Mouse (Mus musculus) inflammation-experienced regulatory T-cells, adult 6 months (primary cell): ENCODE data around the gene Plekha1. TPM values are rescaled to one million over a fixed set of nuclear protein-coding genes. Genes with fewer than 3 reads are reported as not detected.

Experiments
- ATAC-seq: one replicate; pipeline ENCODE4 v1.8.0; 2017
- polyA plus RNA-seq, 3 experiments: library from polyadenylated mRNA; unstranded; fragments of 100-300 nt; shearing (Covaris generic); gene quantifications; one replicate each; pipeline ENCODE4 v1.2.1; 2017

Gene Plekha1
- polyA plus RNA-seq, 3 experiments from 2014 or later, result 13.8 to 36.3 (median 27.6) TPM

- ATAC-seq, result no peak
Measured at GRCm38 (mm10) chr7:130922981-130923731, 57.6 kb downstream of the Plekha1 start.

DNA sequence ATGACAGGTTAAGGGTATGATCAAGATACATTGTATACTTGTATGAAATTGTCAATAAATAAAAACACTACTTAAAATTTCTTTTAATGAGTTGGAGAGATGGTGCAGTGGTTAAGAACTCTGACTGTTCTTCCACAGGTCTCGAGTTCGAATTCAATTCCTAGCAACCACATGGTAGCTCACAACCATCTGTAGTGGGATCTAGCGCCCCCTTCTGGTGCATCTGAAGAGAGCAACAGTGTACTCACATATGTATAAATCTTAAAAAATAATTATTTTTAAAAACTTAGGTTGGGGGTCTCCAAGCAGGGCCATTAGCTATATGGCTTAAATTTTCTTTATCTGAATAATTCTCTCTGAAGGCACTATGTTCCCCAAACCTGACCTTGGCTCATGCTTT is 64.8 kb downstream of the Plekha1 start:
- ATAC-seq, result no peak

DNA sequence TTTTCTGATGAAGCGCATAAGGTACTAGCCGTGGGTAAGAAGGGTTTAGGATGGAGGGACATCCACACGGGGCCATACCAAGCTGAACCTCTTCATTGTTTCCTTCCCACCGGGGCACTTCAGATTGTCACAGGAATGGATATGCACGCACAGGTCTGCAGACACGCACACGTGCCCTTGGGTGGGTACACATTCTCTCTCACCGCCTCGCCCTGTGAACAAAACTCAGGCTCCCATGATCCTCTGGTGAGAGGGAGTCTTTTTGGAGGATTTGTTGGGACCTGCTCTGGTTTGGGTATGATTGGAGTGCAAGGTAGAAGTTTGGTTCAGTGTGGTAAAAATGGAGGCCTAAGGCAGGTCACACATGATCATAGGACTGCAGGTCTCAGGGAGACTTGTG is 67.4 kb downstream of the Plekha1 start:
- no peak for ATAC-seq

GRCm38 (mm10) chr7:130934654-130935053 is 69.1 kb downstream of the Plekha1 start:
- no peak for ATAC-seq

GRCm38 (mm10) chr7:130935421-130935792 is 69.9 kb downstream of the Plekha1 start:
- no peak for ATAC-seq

GRCm38 (mm10) chr7:130935793-130936471 is 70.4 kb downstream of the Plekha1 start, which contains the start of gene Htra1:
TSS of gene Htra1 (plus strand) at chr7:130936111.
- no peak for ATAC-seq

DNA sequence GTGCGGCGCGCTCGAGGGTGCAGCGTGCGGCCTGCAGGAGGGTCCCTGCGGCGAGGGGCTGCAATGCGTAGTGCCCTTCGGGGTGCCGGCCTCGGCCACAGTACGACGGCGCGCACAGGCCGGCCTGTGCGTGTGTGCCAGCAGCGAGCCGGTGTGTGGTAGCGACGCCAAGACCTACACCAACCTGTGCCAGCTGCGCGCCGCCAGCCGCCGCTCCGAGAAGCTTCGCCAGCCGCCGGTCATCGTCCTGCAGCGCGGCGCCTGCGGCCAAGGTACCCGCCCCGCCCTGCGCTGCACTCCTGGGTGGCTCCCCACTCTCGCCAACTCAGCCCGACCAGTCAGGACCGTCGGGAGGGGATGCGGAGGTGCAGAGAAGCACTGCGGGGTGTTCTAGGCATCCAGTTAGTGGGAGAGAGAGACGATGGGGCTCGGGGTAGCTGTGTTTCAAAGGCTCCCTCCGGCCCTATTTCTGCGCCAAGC is 71.0 kb downstream of the Plekha1 start:
- no peak for ATAC-seq

DNA sequence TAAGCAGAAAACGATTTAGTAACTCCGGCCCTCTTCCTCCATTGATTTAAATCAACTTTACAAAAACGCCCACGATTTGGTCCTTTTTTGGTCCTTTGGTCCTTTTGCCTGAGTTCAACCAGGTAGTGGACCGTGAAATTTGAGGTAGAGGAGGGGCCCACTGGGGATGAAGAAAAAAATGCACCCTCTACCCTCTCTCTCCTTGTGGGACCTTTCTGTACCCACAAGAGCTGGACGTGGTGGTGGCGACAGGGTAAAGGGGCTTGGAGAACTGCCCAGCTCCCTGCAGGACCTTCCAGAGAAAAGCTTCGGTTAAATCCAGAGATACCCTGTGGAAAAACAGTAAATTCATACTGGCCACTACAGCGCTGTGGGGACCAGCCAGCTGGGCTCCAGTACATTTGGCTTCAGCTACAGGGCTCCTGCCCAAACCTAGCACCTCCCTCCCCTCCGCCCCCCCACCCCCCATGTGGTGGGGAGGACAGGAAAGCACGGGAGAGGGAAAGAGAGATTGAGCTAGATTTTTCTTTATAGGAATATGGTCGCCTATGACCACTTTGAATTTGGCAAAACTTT is 71.8 kb downstream of the Plekha1 start:
- ATAC-seq, result no peak

DNA sequence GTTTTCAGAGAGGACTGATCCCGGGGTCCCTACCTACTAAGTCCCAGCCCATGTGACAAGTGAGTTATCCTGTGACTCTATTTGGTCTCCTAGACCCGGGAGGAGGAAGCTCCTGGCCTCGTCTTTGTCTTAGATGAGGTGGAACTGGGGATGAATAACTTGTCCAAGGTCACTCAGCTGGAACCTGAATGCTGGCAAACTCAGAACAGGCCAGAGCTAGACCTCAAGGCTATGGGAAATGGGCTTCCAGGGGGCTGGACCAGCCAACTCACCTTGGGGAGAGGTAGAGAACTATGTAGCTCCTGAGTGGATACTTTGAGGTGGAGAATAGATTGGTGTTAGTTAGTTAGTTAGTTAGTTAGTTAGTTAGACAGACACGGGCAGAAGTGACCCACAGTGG is 72.4 kb downstream of the Plekha1 start:
- ATAC-seq, result no peak

DNA sequence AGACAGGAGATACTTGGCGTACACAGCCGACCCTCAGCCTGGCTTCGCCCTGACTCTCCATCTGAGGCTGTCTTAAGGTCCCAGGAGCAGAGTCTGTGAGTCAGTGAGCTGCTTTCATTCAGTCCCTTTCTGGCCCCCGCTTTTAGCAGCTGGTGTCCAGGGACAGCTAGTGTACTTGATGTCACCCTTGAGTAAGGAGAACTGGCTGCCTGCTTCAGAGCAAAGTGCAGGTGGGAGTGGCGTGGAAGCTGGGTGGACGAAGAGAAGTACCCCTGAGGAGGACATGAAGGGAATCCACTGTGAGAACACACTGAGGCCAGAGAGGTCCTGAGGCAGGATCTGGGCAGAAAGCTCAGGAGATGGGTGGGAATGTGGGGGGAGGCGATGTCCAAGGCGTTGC is 73.3 kb downstream of the Plekha1 start:
- ATAC-seq, result no peak

GRCm38 (mm10) chr7:130940733-130941132 is 75.2 kb downstream of the Plekha1 start:
- no peak for ATAC-seq

DNA sequence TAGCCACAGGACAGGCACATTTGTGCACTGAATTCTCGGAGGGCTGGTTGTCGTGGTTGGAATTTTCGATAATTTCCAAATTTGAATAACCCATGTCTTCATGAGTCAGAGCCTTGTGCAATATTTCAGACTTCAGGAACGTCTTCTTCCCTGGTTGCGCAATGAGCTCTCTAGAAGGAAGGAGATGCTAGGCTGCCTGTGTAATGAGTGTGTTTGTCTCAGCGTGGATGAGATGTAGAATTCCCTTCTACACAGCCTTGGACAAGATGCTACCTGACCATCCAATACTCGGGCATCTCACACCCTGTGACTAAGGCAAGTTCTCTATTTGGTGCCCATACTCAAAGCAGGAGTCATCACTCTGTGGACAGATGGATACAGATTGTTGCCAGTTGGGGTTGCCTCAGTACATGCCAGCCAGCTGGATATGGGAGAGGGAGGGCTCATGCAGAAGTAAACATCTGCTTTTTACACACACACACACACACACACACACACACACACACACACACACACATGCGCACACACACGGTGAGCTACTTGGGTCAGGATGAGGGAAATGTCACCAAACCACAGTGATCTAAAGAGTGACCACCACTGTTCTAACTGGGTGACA is 77.8 kb downstream of the Plekha1 start:
- ATAC-seq, result no peak

GRCm38 (mm10) chr7:130944766-130945475 is 79.4 kb downstream of the Plekha1 start:
- ATAC-seq, result no peak

- ATAC-seq, result no peak
Measured at GRCm38 (mm10) chr7:130945730-130946129, 80.2 kb downstream of the Plekha1 start.

- ATAC-seq, result no peak
Measured at GRCm38 (mm10) chr7:130946303-130946702, 80.7 kb downstream of the Plekha1 start.

- no peak for ATAC-seq
Measured at GRCm38 (mm10) chr7:130948563-130949208, 83.1 kb downstream of the Plekha1 start.

- no peak for ATAC-seq
Measured at GRCm38 (mm10) chr7:130949331-130949751, 83.8 kb downstream of the Plekha1 start.

DNA sequence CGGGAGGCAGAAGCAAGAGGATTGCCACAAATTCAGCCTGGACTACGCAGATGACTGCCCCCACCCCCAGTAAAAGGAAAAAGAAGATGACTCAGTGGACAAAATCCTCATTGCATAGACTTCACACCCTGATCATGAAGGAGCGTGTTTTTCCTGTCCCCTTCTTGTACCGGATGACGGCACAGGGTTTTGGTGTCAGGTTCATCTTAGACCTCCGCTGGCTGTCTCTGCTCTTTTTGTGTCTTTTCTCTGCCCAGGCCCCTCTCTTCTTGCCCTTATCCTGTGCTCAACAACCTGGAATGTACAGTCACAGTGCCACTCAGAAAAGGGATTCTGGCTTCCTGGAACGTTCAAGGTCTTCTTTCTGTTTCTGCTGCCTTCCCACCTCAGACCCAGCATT is 84.9 kb downstream of the Plekha1 start:
- no peak for ATAC-seq

- no peak for ATAC-seq
Measured at GRCm38 (mm10) chr7:130951004-130951403, 85.4 kb downstream of the Plekha1 start.

DNA sequence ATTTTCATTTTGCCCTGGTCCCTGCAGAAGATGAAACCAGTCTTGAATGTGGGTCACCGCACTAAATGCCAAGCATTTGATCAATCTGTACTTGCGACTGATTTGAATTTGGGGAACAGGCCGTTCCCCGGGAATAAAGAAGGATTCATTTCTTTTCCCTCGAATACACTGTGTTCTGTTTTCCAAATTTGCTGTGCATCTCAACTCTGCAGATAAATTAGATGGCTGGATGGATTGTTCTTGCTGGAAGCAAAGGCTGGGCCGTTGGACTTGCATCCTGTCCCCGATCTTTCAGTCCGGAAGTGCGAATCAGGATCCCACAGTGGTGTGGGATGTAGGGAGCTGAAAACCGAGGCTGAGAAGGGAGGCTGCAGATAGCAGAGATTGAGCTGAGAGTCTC is 87.8 kb downstream of the Plekha1 start:
- ATAC-seq, result no peak

DNA sequence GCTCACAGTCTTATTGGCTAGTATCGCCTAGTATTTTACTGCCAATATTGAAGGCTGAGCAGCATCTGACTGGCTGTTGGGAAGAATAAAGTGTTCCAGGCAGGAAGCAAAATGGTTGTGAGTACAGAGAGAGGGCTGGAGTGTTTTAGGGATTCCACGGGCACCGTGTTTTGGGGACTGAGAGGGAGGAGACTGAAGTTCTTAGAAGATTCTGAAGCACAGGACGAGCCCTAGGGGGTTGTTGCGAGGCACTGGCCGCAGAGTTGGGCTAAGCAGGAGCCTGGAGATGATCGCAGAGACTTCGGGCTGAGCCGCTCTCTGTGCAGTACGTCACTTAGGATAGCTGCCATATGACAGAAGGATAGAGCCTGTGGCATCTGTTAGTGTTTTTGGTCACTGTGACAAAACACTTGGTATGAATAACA is 88.6 kb downstream of the Plekha1 start:
- ATAC-seq, result no peak

- no peak for ATAC-seq
Measured at GRCm38 (mm10) chr7:130958551-130958950, 93.0 kb downstream of the Plekha1 start.
